Mouse (Mus musculus) myocyte (in vitro differentiated cells): ENCODE data around the gene Emp2. TPM values are rescaled to one million over a fixed set of nuclear protein-coding genes. Genes with fewer than 3 reads are reported as not detected.

Experiments used
- H3K27me3 ChIP-seq: one replicate; pipeline ENCODE4 v1.6.1; 2011; ENCODE audit not compliant: control insufficient read depth, insufficient read depth, insufficient read length
- H3K36me3 ChIP-seq: one replicate; pipeline ENCODE4 v1.6.1; 2011; ENCODE audit not compliant: control insufficient read depth, insufficient read depth
- H3K4me2 ChIP-seq: one replicate; pipeline ENCODE4 v1.6.1; 2011; ENCODE audit warnings: low read depth, control low read depth
- H3K4me3 ChIP-seq: one replicate; pipeline ENCODE4 v1.5.1; 2011; ENCODE audit warnings: mild to moderate bottlenecking, control low read depth, moderate library complexity
- H3K79me2 ChIP-seq: one replicate; pipeline ENCODE4 v1.6.1; 2011; ENCODE audit not compliant: control insufficient read depth, insufficient read depth
- H3ac ChIP-seq: one replicate; pipeline ENCODE4 v1.6.1; 2011; ENCODE audit not compliant: control insufficient read depth, insufficient read length
- CEBPB ChIP-seq: IDR thresholded peaks from 2 replicates; pipeline ENCODE4 v1.6.1; 2011; ENCODE audit warnings: mild to moderate bottlenecking, moderate library complexity; ENCODE audit not compliant: poor library complexity, insufficient read depth, severe bottlenecking
- E2F4 ChIP-seq: IDR thresholded peaks from one replicate; pipeline ENCODE4 v1.6.1; 2011; ENCODE audit warnings: mild to moderate bottlenecking, control low read depth, moderate library complexity; ENCODE audit not compliant: insufficient read depth
- MAX ChIP-seq: IDR thresholded peaks from one replicate; pipeline ENCODE4 v1.6.1; 2011; ENCODE audit warnings: low read depth, mild to moderate bottlenecking, control low read depth
- MYOD1 ChIP-seq, 3 experiments: IDR thresholded peaks; one replicate each; pipeline ENCODE4 v1.6.1; 2011; ENCODE audit warnings: control low read depth in 2 of 3, low read depth in 2 of 3, mild to moderate bottlenecking in 2 of 3, moderate library complexity in 1 of 3; ENCODE audit not compliant: insufficient read length in 2 of 3, control insufficient read depth in 1 of 3
- MYOG ChIP-seq, 3 experiments: IDR thresholded peaks; one replicate each; pipeline ENCODE4 v1.6.1; 2011; ENCODE audit warnings: control low read depth in 2 of 3, low read depth in 2 of 3, mild to moderate bottlenecking in 2 of 3; ENCODE audit not compliant: insufficient read length in 2 of 3, control insufficient read depth in 1 of 3, insufficient read depth in 1 of 3
- POLR2A ChIP-seq: IDR thresholded peaks from one replicate; pipeline ENCODE4 v1.6.1; 2011; ENCODE audit warnings: low read depth, mild to moderate bottlenecking, control low read depth, moderate library complexity; ENCODE audit not compliant: insufficient read length
- POLR2AphosphoS2 ChIP-seq: IDR thresholded peaks from one replicate; pipeline ENCODE4 v1.6.1; 2011; ENCODE audit warnings: low read depth, control low read depth; ENCODE audit not compliant: insufficient read length
- REST ChIP-seq: IDR thresholded peaks from one replicate; pipeline ENCODE4 v1.6.1; 2011; ENCODE audit warnings: mild to moderate bottlenecking, control low read depth, moderate library complexity; ENCODE audit not compliant: insufficient read depth, insufficient read length
- SRF ChIP-seq: IDR thresholded peaks from one replicate; pipeline ENCODE4 v1.6.1; 2011; ENCODE audit warnings: low read depth; ENCODE audit not compliant: control insufficient read depth, insufficient read length
- TCF12 ChIP-seq: IDR thresholded peaks from one replicate; pipeline ENCODE4 v1.6.1; 2011; ENCODE audit warnings: mild to moderate bottlenecking, control low read depth; ENCODE audit not compliant: poor library complexity, insufficient read depth, severe bottlenecking
- TCF3 ChIP-seq: IDR thresholded peaks from one replicate; pipeline ENCODE4 v1.6.1; 2011; ENCODE audit warnings: low read depth, control low read depth; ENCODE audit not compliant: insufficient read length
- USF1 ChIP-seq: IDR thresholded peaks from one replicate; pipeline ENCODE4 v1.6.1; 2011; ENCODE audit warnings: low read depth, mild to moderate bottlenecking, control low read depth, moderate library complexity
- polyA plus RNA-seq: library from polyadenylated mRNA; unstranded; fragments of >200 nt; fragmentation: generic; extraction: Trizol; gene quantifications from one replicate; pipeline ENCODE4 v1.2.1, GENCODE M21; 2012; ENCODE audit warnings: missing spikeins

The Emp2 gene
- polyA plus RNA-seq, 1 experiment, result 212 TPM

DNA sequence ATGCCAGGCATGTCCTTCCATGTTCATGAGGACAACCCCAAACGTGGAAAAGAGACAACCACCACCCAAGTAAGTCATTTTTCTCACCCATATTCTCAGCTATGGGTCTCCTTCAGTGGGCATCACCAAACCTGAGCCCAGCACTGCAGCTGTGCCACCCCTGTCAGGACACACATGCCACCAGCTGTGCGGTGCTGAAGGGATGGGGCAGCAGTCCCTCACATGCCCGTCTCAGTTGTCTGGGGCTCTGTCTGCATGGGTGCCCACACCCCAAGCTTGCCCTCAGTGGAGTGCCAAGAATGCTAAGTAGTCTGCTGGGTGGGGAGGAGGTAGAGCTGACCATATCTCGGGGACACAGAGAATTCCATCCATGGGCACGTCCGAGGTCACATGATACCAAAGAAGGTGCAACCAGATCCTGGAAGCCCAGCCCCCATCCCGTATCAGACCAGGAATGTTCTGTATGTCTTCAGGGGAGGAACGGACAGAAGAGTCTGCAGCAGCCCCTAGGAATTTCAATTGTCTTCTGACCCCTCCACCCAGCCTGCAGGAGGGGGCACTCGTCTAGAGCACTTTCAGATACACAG, 37.4 kb upstream of the Emp2 start:
- TF ChIP-seq MAX (no peak), E2F4 (no peak), CEBPB (no peak), MYOD1 (IDR thresholded peaks at IDR 0.05; ENCODE audit: control insufficient read depth in 1 of 3, insufficient read length in 2 of 3, low read depth in 2 of 3) (peak; percentile 18 to 97 (median 93)), TCF12 (peak; percentile 76), POLR2A (no peak), POLR2AphosphoS2 (no peak), REST (no peak), USF1 (no peak), MYOG (IDR thresholded peaks at IDR 0.05; ENCODE audit: control insufficient read depth in 1 of 3, insufficient read depth in 1 of 3, insufficient read length in 2 of 3, low read depth in 2 of 3) (peak; percentile 65 to 99 (median 99)), SRF (no peak), TCF3 (peak; percentile 97)
- Histone ChIP-seq H3K36me3 (no peaks in the 10 kb centered on the region), H3ac (no peak overlapping the region), H3K79me2 (no peaks in the 10 kb centered on the region), H3K4me3 (no peak overlapping the region), H3K27me3 (no peaks in the 10 kb centered on the region), H3K4me2 (no peak overlapping the region)

DNA sequence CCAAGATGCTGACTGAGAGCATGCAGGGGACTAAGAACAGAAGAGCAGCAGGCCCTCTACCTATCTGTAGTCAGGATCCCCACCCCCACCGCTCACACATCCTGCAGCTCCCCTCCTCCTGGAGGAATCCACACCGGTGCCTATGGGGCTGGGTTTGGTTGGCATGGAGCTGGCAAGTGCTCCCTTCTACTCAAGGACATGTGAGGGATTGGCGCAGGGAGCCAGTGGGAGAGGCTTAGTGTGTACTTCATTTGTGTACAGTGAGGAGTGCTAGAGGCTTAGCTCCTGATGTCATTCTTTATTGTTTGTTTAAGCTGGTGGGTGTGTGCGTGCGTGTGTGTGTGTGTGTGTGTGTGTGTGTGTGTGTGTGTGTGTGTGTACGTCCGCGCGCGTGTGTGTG, 36.1 kb upstream of the Emp2 start:
- H3K27me3 ChIP-seq, result no peaks in the 10 kb centered on the region
- H3ac ChIP-seq, result no peak overlapping the region
- no peaks in the 10 kb centered on the region for H3K79me2 ChIP-seq
- no peak overlapping the region for H3K4me3 ChIP-seq
- no peak overlapping the region for H3K4me2 ChIP-seq
- H3K36me3 ChIP-seq, result no peaks in the 10 kb centered on the region
- TF ChIP-seq MAX (no peak), TCF3 (no peak), MYOG (IDR thresholded peaks at IDR 0.05; ENCODE audit: control insufficient read depth in 1 of 3, insufficient read depth in 1 of 3, insufficient read length in 2 of 3, low read depth in 2 of 3) (peak in 1 of 3 experiments; percentile 39), SRF (no peak), USF1 (no peak)

GRCm38 (mm10) chr16:10349436-10349835, 35.7 kb upstream of the Emp2 start:
- H3K4me2 ChIP-seq, result no peak overlapping the region
- H3ac ChIP-seq, result no peak overlapping the region
- no peaks in the 10 kb centered on the region for H3K27me3 ChIP-seq
- TF ChIP-seq E2F4, result no peak
- TF ChIP-seq MYOG (IDR thresholded peaks at IDR 0.05; ENCODE audit: control insufficient read depth in 1 of 3, insufficient read depth in 1 of 3, insufficient read length in 2 of 3, low read depth in 2 of 3), result no peak
- TF ChIP-seq POLR2AphosphoS2, result no peak
- TF ChIP-seq REST, result no peak
- TF ChIP-seq MAX, result no peak
- no peak for TF ChIP-seq CEBPB
- no peaks in the 10 kb centered on the region for H3K79me2 ChIP-seq
- no peak overlapping the region for H3K4me3 ChIP-seq
- H3K36me3 ChIP-seq, result no peaks in the 10 kb centered on the region

DNA sequence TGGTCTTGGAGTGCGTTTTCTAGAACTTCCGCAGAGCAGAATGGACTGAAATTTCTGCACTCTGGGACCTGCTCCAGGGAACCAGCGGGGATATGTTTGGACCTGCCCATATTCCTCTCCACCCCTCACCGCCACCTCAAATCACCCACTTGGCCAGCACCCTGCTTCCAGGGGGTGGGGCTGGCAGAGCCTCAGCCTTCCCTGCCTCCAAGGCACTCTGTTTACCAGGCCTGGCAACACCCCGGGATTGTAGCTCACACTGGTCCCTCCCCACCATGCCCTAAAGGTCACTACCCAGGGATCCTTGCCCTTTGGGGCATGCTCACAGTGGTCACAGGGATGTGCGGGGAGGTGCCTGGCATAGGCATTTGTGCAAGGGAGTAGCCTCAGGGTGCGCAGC, 33.8 kb upstream of the Emp2 start:
- Histone ChIP-seq H3K4me3 (no peak overlapping the region), H3K79me2 (no peaks in the 10 kb centered on the region), H3K36me3 (no peaks in the 10 kb centered on the region), H3ac (no peak overlapping the region), H3K27me3 (no peaks in the 10 kb centered on the region), H3K4me2 (no peak overlapping the region)
- TF ChIP-seq USF1, result no peak

DNA sequence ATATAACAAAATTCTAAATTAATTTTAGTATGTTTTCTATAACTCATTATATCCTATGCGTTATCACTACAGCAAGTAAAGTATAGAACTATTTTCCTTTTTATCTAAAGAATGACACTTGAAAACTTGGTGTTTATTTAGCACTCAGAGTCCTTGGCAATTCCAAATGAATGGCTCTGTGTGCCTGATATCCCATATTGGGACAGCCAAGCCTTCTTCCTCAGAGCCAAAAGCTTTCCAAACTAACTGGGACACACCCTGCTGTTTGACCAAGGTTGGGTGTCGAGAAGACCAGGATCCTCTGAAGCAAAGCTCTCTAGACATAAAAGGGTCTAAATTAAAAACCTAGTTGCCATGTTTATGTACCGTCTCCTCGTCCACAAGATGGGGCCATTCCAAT, 27.3 kb upstream of the Emp2 start:
- no peaks in the 10 kb centered on the region for H3K79me2 ChIP-seq
- TF ChIP-seq MYOG (IDR thresholded peaks at IDR 0.05; ENCODE audit: control insufficient read depth in 1 of 3, insufficient read depth in 1 of 3, insufficient read length in 2 of 3, low read depth in 2 of 3) (no peak), POLR2AphosphoS2 (no peak), MYOD1 (IDR thresholded peaks at IDR 0.05; ENCODE audit: control insufficient read depth in 1 of 3, insufficient read length in 2 of 3, low read depth in 2 of 3) (no peak), SRF (no peak), REST (no peak), USF1 (no peak), MAX (no peak), TCF12 (no peak), E2F4 (no peak), TCF3 (no peak), POLR2A (no peak), CEBPB (no peak)
- H3K4me3 ChIP-seq, result no peak overlapping the region
- H3K27me3 ChIP-seq, result no peaks in the 10 kb centered on the region
- H3ac ChIP-seq, result no peak overlapping the region
- H3K4me2 ChIP-seq, result no peak overlapping the region
- H3K36me3 ChIP-seq, result no peaks in the 10 kb centered on the region

GRCm38 (mm10) chr16:10339930-10340329, 26.2 kb upstream of the Emp2 start:
- H3K4me2 ChIP-seq, result no peak overlapping the region
- H3K27me3 ChIP-seq, result no peaks in the 10 kb centered on the region
- no peak overlapping the region for H3ac ChIP-seq
- H3K79me2 ChIP-seq, result no peaks in the 10 kb centered on the region
- H3K4me3 ChIP-seq, result no peak overlapping the region
- no peaks in the 10 kb centered on the region for H3K36me3 ChIP-seq
- peak; percentile 28 to 88 (median 35) for TF ChIP-seq MYOG (IDR thresholded peaks at IDR 0.05; ENCODE audit: control insufficient read depth in 1 of 3, insufficient read depth in 1 of 3, insufficient read length in 2 of 3, low read depth in 2 of 3)
- TF ChIP-seq E2F4, result no peak
- TF ChIP-seq TCF12, result peak; percentile 5
- TF ChIP-seq CEBPB, result no peak
- TF ChIP-seq SRF, result no peak
- TF ChIP-seq USF1, result no peak
- TF ChIP-seq MAX, result no peak
- TF ChIP-seq REST, result no peak
- peak in 1 of 3 experiments; percentile 64 for TF ChIP-seq MYOD1 (IDR thresholded peaks at IDR 0.05; ENCODE audit: control insufficient read depth in 1 of 3, insufficient read length in 2 of 3, low read depth in 2 of 3)
- no peak for TF ChIP-seq POLR2A
- TF ChIP-seq POLR2AphosphoS2, result no peak
- peak; percentile 28 for TF ChIP-seq TCF3
